Mouse (Mus musculus) C3H10T1/2 (cell line): ENCODE results near the gene Rhot1. TPM values are rescaled to one million over a fixed set of nuclear protein-coding genes. Genes with fewer than 3 reads are reported as not detected.

Source experiments
- polyA plus RNA-seq, 2 experiments: library from polyadenylated mRNA; unstranded; fragments of >200 nt; fragmentation: generic; extraction: Trizol; gene quantifications; one replicate each; pipeline ENCODE4 v1.2.1; 2012; ENCODE audit warnings: missing spikeins in 2 of 2

Gene Rhot1
- 10 to 100 TPM in 1 of 2 experiments, 1 to 10 TPM in 1; 2.0 to 17.1 TPM for polyA plus RNA-seq

DNA sequence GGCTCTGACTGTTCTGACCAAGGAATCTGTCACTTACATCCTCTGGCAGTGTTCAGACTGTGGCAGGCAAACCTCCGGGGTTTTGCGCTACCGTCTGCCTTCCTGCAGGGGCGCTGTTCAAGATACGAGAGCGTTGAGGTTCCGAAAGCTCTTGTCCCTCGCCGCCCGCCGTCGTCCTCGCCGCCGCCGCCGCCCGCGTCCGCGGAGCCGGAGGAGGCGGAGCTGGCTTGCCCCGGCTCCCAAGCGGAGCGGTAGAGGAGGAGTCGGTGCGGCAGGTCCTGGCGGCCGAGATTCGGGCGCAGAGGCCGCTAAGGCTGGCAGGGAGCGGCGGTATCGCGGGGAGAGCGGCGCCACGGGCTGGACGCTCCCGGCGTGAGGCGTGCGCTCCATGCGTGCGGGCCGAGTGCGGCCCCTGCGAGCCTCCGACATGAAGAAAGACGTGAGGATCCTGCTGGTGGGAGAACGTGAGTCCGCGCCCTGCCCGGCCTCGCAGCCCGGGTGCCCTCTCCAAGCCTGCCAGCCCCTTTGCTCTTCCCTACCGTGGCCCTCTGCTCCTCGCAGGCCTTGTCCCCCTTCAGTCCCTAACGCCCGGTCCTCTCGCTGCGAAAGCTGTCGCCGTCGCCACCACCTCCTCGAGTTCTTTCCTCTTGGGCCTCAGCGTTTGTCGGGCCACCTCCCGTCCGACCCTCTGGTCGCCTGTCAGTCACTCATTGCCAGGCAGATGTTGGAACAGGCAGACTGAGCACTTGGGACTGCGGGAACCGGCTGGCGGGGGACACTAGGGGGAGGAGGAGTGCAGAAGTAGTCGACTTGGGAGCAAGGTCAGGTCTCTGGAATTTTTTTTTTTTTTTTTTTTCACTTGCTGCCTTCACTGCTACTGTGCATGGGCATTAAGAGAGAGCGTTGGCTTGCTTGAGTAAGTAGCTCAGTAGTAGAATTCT is at the start of gene Rhot1:
Gene Rhot1 (plus strand): TSS at position 160 of the 941 bp plus-strand sequence.

DNA sequence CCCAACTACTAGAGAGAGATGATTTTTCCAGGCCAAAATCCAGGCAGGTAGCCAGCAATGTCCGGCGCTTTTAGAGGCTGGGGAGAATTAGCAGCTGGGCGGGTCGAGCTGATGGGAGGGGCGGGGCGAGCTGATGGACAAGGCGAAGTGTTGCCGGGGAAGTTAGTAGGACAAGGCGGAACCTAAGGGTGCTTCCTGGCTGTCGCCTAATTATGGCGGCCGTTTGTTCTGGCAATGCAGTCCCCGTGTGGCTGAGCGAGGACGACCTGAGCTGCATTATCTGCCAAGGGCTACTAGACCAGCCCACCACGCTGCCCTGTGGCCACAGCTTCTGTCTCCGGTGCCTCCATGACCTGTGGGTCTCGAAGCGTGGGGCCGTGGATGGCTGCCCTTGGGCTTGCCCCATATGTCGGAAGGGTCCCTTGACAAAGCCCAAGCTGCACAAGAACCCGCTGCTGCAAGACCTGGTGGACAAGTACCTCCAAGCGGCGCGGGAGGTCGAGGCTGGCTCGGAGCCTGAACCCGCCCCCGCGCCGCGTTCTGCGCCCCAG is 25.0 kb upstream of the Rhot1 start, which contains the start of gene Rnf135:
Gene Rnf135 (plus strand): TSS at position 147 of the 551 bp plus-strand sequence.

DNA sequence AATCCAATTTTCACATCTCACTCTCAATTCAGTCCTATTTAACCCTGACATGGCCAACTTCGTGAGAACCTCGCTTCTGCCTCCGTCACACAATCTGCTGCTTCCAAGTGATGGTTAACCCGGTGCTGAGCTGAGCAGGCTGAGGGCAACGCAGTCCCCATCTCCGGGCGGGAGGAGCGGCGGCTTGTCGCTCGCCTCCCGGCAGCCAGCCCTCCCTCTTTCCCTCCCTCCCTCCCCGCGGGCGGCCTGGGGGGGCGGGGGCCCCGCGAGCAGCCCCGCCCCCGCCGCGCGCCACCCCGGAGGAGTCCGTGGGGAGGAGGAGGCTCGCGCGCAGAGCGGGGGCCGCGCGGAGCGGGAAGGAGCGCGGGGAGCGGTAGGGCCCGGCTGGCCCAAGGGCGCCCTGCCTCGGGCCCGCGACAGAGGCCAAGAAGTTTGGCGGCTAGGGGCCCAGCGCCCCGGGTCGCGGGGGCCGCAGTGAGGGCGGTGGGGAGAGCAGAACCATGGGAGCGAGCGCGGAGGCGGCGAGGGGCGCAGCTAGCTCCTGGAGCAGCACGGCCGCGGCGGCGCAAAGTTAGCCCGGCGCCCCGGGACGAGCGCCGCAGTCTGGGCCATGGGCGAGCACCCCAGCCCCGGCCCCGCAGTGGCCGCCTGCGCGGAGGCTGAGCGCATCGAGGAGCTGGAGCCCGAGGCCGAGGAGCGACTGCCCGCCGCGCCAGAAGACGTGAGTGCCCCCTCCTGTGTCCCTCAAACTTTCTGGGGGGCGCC is 91.9 kb downstream of the Rhot1 start, which contains the start of gene Rhbdl3:
Gene Rhbdl3 (plus strand): TSS at position 362 of the 765 bp plus-strand sequence.

Other genes starting within 250 kb of the Rhot1 start
- gene Utp6, start 246.6 kb upstream of the Rhot1 start, polyA plus RNA-seq: 10 to 100 TPM in 1 of 2 experiments, 1 to 10 TPM in 1; 4.9 to 18.8 TPM
- gene Suz12, start 215.9 kb upstream of the Rhot1 start, polyA plus RNA-seq: 1 to 10 TPM in 1 of 2 experiments, under 1 TPM in 1; 0.63 to 3.8 TPM
- 10 to 100 TPM in 1 of 2 experiments, 1 to 10 TPM in 1; 4.0 to 14.5 TPM for gene Crlf3, start 128.0 kb upstream of the Rhot1 start, polyA plus RNA-seq
- under 1 TPM; 0.20 to 0.52 TPM for gene Atad5, start 119.6 kb upstream of the Rhot1 start, polyA plus RNA-seq
- gene Tefm, start 66.8 kb upstream of the Rhot1 start, polyA plus RNA-seq: 1 to 10 TPM; 1.2 to 9.9 TPM
- not detected for gene Adap2, start 54.9 kb upstream of the Rhot1 start, polyA plus RNA-seq
- 10 to 100 TPM in 1 of 2 experiments, 1 to 10 TPM in 1; 4.9 to 19.1 TPM for gene Rnf135, start 25.2 kb upstream of the Rhot1 start, polyA plus RNA-seq
- gene Rhbdl3, start 91.9 kb downstream of the Rhot1 start, polyA plus RNA-seq: 1 to 10 TPM in 1 of 2 experiments, under 1 TPM in 1; 0.27 to 4.2 TPM
- 1 to 10 TPM; 2.0 to 6.2 TPM for gene 5730455P16Rik, start 169.0 kb downstream of the Rhot1 start, polyA plus RNA-seq
- gene Zfp207, start 174.3 kb downstream of the Rhot1 start, polyA plus RNA-seq: 10 to 100 TPM in 1 of 2 experiments, 1 to 10 TPM in 1; 9.8 to 71.3 TPM
- gene Psmd11, start 219.6 kb downstream of the Rhot1 start, polyA plus RNA-seq: 10 to 100 TPM; 34.3 to 50.5 TPM